Mouse (Mus musculus) gastrocnemius, adult 2 months (tissue): ENCODE measurements around the gene Hist1h1b. TPM values are rescaled to one million over a fixed set of nuclear protein-coding genes. Genes with fewer than 3 reads are reported as not detected.
A peak's percentile ranks its signal among the peaks of the same experiment; 100 is the strongest.

Experiments used
- DNase-seq: peaks from one replicate; pipeline ENCODE4 v3.0.0; 2022
- H3K27ac ChIP-seq: fragments of 200-600 bp; 2 replicates; pipeline ENCODE4 v1.8.1; 2022; ENCODE audit warnings: mild to moderate bottlenecking
- H3K4me3 ChIP-seq: fragments of 200-600 bp; 2 replicates; pipeline ENCODE4 v1.8.1; 2022; ENCODE audit warnings: mild to moderate bottlenecking, moderate library complexity
- CTCF ChIP-seq: fragments of 200-600 bp; IDR thresholded peaks from 2 replicates; pipeline ENCODE4 v1.8.1; 2022; ENCODE audit warnings: antibody characterized with exemption, mild to moderate bottlenecking, moderate library complexity
- intact Hi-C: fragments of 180-260 bp; cut with DNase I; formaldehyde crosslinking; loops from one replicate; pipeline ENCODE4 v1.15.1; 2025
- microRNA-seq: library from miRNA; unstranded; fragments of <30 nt; microRNA quantifications from one replicate; pipeline ENCODE4 v1.2.0, GENCODE M21; 2021
- total RNA-seq, 2 experiments: library from RNA; stranded (reverse); gene quantifications; 2 replicates each; pipeline ENCODE4 v1.2.3; 2021

The Hist1h1b gene
- total RNA-seq, 2 experiments from 2014 or later, result 0.45 to 0.69 TPM

DNA sequence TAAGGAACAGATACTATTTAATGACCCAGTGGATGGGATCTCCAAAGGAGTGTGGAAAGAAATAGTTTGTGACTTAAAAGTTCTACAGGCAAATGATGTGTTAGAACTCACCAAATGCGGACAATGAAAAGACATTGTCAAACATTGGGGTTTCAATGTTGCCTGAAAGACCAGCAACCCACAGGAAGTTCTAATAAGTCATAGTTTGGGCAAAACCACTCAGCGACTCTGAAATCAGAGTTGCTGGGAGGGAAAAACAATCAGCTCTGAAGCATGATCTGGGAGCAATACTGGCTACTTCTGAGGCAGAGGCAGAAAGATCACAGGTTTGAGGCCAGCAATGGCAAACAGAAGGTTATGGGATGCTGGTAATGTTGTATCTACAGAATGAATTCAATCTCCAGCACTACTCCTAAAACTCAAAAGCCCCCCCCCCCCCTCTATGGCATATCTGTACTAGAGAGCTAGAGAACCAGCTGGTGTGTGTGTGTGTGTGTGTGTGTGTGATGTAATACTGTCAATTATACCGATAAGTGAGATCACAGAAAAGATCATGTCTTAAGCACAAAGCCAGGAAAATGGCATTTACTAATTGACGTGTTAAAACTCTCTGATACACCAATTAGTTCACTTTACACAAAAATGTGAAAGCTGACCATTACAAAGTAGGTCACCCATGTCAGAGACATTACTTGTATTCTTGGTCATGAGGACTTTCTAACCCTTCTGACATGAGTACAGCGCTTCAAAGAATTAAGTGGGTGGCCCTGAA is 30.9 kb downstream of the Hist1h1b start:
- intact Hi-C loops, result loop anchor here (2.0 to 5.0 kb wide), 2 partner anchors 15 to 32 kb away; partner anchors contain the start of genes Hist1h2ai, Hist1h2bl, Hist1h3h and Hist1h4j
- Histone ChIP-seq H3K27ac (no peak overlapping the region; the same call in 1 of the 2 replicates), H3K4me3 (peak overlapping the region; percentile 69)
- no peak for DNase-seq
- TF ChIP-seq CTCF, result no peak

DNA sequence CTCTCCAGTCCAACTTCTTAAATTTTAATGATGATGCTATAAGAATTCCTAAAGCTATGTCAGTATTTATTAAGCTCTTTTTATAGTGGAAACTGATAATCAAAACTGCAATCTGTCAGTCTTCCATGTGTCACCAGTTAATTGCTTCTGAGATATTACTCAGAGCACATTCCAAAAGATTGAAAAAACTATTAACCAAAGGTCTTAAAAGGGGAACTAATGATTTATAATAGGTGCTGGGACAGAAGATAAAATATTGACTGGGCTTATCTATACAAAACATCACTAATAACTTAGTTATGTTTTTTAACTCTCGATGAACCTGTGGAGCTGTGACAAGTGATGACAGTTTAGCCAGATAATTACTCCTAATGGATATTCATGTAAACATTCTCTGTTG is 35.4 kb downstream of the Hist1h1b start:
- TF ChIP-seq CTCF, result no peak
- DNase-seq, result no peak

DNA sequence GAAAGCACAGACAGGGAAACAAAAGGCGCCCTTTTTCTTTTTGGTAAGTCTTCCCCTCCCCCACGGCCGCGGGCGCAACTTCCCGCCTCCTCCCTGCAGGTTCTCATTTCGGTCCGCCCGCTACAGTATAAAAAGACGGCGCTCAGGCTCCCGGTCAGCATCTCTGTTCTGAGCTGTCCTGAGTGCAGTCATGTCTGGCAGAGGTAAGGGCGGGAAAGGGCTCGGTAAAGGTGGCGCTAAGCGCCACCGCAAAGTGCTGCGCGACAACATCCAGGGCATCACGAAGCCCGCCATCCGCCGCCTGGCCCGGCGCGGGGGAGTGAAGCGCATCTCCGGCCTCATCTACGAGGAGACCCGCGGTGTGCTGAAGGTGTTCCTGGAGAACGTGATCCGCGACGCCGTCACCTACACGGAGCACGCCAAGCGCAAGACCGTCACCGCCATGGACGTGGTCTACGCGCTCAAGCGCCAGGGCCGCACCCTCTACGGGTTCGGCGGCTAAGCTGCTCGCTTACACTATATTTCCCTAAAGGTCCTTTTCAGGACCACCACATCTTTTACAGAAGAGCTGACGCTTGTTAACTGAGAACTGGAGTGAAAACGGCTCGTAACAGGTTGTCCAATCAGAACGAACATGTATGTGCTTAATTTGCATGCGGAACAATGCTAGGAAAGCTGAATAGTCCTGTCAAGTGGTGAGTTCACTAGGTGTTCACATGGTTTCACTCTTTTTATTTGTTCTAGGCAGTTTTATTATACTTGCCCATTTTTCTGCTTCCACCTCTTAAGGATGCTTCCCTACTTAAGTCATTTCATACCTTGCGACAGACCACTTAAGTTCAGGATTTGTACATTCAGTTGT is 45.3 kb downstream of the Hist1h1b start, which contains the start of gene Hist1h4j:
TSS of gene Hist1h4j (plus strand) at position 159 of the 862 bp plus-strand sequence.
- peak within 1 kb of the TSS; percentile 74 for H3K4me3 ChIP-seq
- H3K27ac ChIP-seq, result peak within 1 kb of the TSS; percentile 74
- intact Hi-C loops, result loop anchor here (1.0 to 2.0 kb wide), 2 partner anchors 16 to 21 kb away; partner anchors contain the start of gene Hist1h4k
- DNase-seq, result peak; percentile 60

More for the DNA sequence above, 35.4 kb downstream of the Hist1h1b start:
- H3K4me3 ChIP-seq, result no peak overlapping the region
- H3K27ac ChIP-seq, result no peak overlapping the region
- intact Hi-C loops, result no loop called here

DNA sequence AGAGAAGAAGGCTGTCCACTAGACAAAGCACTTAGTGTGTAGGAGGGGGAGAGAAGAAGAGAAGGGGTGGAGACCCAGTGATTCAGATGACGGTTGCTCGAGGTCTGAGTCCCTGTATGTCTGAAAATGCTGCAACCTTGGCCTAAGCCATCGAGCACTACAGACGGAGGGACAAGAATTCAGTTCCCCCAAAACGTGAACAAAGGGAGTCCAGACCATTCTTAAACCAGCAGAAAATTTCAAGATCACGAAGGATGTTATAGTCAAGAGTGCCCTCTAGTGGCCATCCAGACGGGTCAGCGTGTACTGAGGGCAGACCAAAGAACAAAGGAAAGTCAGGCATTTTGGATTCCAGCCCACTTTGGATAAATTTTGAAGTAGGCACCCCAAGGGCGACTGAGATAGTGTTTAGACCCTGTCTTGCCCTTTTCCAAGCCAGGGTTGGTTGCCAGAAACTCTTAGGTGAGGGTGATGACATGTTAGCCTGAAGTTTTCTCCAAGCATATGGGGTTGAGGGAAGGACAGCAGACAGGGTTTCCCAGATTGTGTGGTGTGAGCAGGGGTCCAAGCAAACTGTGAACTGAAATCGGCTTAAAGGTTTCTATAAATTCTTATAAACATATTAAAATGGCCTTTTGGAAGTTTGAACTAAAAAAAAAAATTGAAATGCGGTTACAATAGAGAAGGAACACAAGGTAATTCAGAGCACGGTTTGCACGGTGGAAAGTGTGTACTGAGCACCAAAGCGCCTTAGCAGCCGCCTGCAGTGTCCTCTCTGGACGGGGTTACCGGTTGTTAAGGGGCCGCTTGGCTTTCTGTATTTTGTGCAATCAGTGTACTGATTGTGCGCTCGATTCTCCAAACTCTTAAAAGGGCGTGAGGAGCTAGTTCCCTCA is 46.2 kb downstream of the Hist1h1b start:
- peak; percentile 65 for DNase-seq
- Histone ChIP-seq H3K4me3 (peak overlapping the region; percentile 74), H3K27ac (peak overlapping the region; percentile 74)
- intact Hi-C loops, result loop anchor here (1.0 to 2.0 kb wide), 2 partner anchors 17 to 20 kb away; partner anchors contain the start of gene Hist1h4k
- TF ChIP-seq CTCF, result peak; percentile 91

DNA sequence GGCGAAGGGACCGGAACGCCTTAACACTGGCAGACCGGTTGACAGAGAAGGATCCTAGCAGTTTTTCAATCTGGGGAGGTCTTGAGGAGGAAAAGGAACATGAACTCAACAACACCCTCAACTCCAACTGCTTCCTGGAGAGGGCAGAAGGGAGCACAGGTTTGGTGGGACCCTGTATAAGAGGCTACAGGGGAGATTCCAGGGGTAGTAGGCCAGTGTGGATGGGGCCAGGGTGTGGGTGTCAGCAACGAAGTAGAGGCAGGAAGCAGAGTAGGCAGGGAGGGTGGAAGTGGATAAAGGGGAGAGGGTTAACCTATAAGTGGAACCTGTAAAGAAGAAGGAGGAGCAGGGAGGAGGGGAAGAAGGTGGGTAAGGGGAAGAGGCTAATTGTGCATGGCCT is 47.0 kb downstream of the Hist1h1b start:
- TF ChIP-seq CTCF, result no peak
- intact Hi-C loops, result no loop called here
- H3K4me3 ChIP-seq, result no peak overlapping the region
- no peak for DNase-seq
- H3K27ac ChIP-seq, result no peak overlapping the region

Small RNA genes lying within 50 kb of the gene (microRNA-seq; reads per million reads assigned to microRNA genes)
- gene Gm19658, result not detected
- not detected for gene Gm44346
- not detected for gene Gm44454

Other genes starting within 250 kb of the Hist1h1b start
- gene Zkscan8, start 249.5 kb downstream of the Hist1h1b start, total RNA-seq, result 1 to 10 TPM; 4.7 to 6.1 TPM
- not detected for gene Olfr1366, start 237.8 kb downstream of the Hist1h1b start, total RNA-seq
- gene Olfr1535, start 220.7 kb downstream of the Hist1h1b start, total RNA-seq, result not detected
- not detected for gene Olfr1364, start 198.9 kb downstream of the Hist1h1b start, total RNA-seq
- not detected for gene Olfr1362, start 166.6 kb downstream of the Hist1h1b start, total RNA-seq
- gene Olfr11, start 138.1 kb downstream of the Hist1h1b start, total RNA-seq, result not detected
- not detected for gene Olfr1361, start 117.2 kb downstream of the Hist1h1b start, total RNA-seq
- not detected for gene Olfr1360, start 103.2 kb downstream of the Hist1h1b start, total RNA-seq
- gene Olfr1359, start 82.5 kb downstream of the Hist1h1b start, total RNA-seq, result not detected
- gene Hist1h2bl, start 64.5 kb downstream of the Hist1h1b start, total RNA-seq, result 1 to 10 TPM; 3.9 to 6.5 TPM
- 1 to 10 TPM in 1 of 2 experiments, not detected in 1; 2.2 TPM for gene Hist1h2ai, start 64.2 kb downstream of the Hist1h1b start, total RNA-seq
- 1 to 10 TPM; 1.2 to 2.1 TPM for gene Hist1h3h, start 63.0 kb downstream of the Hist1h1b start, total RNA-seq
- 1 to 10 TPM in 1 of 2 experiments, not detected in 1; 1.2 TPM for gene Hist1h2bm, start 58.6 kb downstream of the Hist1h1b start, total RNA-seq
- gene Hist1h4j, start 45.6 kb downstream of the Hist1h1b start, total RNA-seq, result 1 to 10 TPM in 1 of 2 experiments, under 1 TPM in 1; 0.42 to 1.1 TPM
- 10 to 100 TPM; 12.0 to 12.2 TPM for gene Hist1h4k, start 30.1 kb downstream of the Hist1h1b start, total RNA-seq
- gene Hist1h2ak, start 26.8 kb downstream of the Hist1h1b start, total RNA-seq, result under 1 TPM in 1 of 2 experiments, not detected in 1; 0.98 TPM
- 1 to 10 TPM in 1 of 2 experiments, not detected in 1; 1.4 TPM for gene Hist1h2bn, start 26.5 kb downstream of the Hist1h1b start, total RNA-seq
- gene Hist1h3i, start 2.7 kb upstream of the Hist1h1b start, total RNA-seq, result 10 to 100 TPM; 10.1 to 10.3 TPM
- not detected for gene Hist1h2an, start 6.6 kb upstream of the Hist1h1b start, total RNA-seq
- 1 to 10 TPM in 1 of 2 experiments, not detected in 1; 1.1 TPM for gene Hist1h2bp, start 6.8 kb upstream of the Hist1h1b start, total RNA-seq
- 10 to 100 TPM; 16.2 to 21.6 TPM for gene Hist1h2bq, start 29.6 kb upstream of the Hist1h1b start, total RNA-seq
- 1 to 10 TPM; 1.2 to 2.3 TPM for gene Hist1h2ao, start 29.8 kb upstream of the Hist1h1b start, total RNA-seq
- 10 to 100 TPM; 50.3 to 50.9 TPM for gene Hist1h4m, start 31.1 kb upstream of the Hist1h1b start, total RNA-seq
- gene Hist1h4n, start 51.6 kb upstream of the Hist1h1b start, total RNA-seq, result 1 to 10 TPM; 4.4 to 5.7 TPM
- 1 to 10 TPM in 1 of 2 experiments, not detected in 1; 1.9 TPM for gene Hist1h2ap, start 52.9 kb upstream of the Hist1h1b start, total RNA-seq
- gene Hist1h2br, start 53.1 kb upstream of the Hist1h1b start, total RNA-seq, result 10 to 100 TPM; 16.0 to 21.3 TPM
- gene Zfp184, start 164.5 kb upstream of the Hist1h1b start, total RNA-seq, result under 1 TPM; 0.17 to 0.36 TPM
- not detected for gene Pom121l2, start 200.6 kb upstream of the Hist1h1b start, total RNA-seq
- not detected for gene Prss16, start 229.1 kb upstream of the Hist1h1b start, total RNA-seq